Mouse (Mus musculus) forebrain, embryonic 11.5 days (tissue): ENCODE measurements around the gene Itpkb. TPM values are rescaled to one million over a fixed set of nuclear protein-coding genes. Genes with fewer than 3 reads are reported as not detected.
A peak's percentile ranks its signal among the peaks of the same experiment; 100 is the strongest.

Experiments used
- ATAC-seq: fragments of 200-750 bp; cut with Nextera tagmentation; replicated peaks from 2 replicates; pipeline ENCODE4 v1.8.0; 2017; ENCODE audit warnings: moderate TSS enrichment; ENCODE audit not compliant: low FRiP score
- DNase-seq: peaks from one replicate; pipeline ENCODE4 v3.0.0-alpha.2; 2017; ENCODE audit warnings: low spot score
- H3K27ac ChIP-seq: fragments of 300-500 bp; sonication (generic); 2 replicates; pipeline ENCODE4 v1.5.1; 2014; ENCODE audit warnings: low read depth, low read length
- H3K27me3 ChIP-seq: fragments of 300-500 bp; sonication (generic); 2 replicates; pipeline ENCODE4 v1.6.1; 2014; ENCODE audit warnings: mild to moderate bottlenecking, low read length, mixed read lengths; ENCODE audit not compliant: control insufficient read depth, insufficient read depth
- H3K36me3 ChIP-seq: fragments of 300-500 bp; sonication (generic); 2 replicates; pipeline ENCODE4 v1.6.1; 2014; ENCODE audit warnings: mild to moderate bottlenecking, low read length, moderate library complexity, mixed read lengths; ENCODE audit not compliant: control insufficient read depth, insufficient read depth
- H3K4me1 ChIP-seq: fragments of 300-500 bp; sonication (generic); replicated peaks from 2 replicates; pipeline ENCODE4 v1.6.1; 2014; ENCODE audit warnings: low read length, mixed read lengths; ENCODE audit not compliant: control insufficient read depth, insufficient read depth
- H3K4me2 ChIP-seq: fragments of 300-500 bp; sonication (generic); 2 replicates; pipeline ENCODE4 v1.6.1; 2014; ENCODE audit warnings: low read depth, mild to moderate bottlenecking, low read length, moderate library complexity, mixed read lengths; ENCODE audit not compliant: severe bottlenecking
- H3K4me3 ChIP-seq: fragments of 300-500 bp; sonication (generic); 2 replicates; pipeline ENCODE4 v1.5.1; 2014; ENCODE audit warnings: low read depth, low read length
- H3K9ac ChIP-seq: fragments of 300-500 bp; sonication (generic); 2 replicates; pipeline ENCODE4 v1.6.1; 2014; ENCODE audit warnings: low read length
- H3K9me3 ChIP-seq: fragments of 300-500 bp; sonication (generic); 2 replicates; pipeline ENCODE4 v1.6.1; 2016; ENCODE audit warnings: low read length, mixed read lengths; ENCODE audit not compliant: control insufficient read depth
- WGBS: fragments of 180-500 bp; shearing (Covaris S2); extraction: QIAGEN DNeasy Blood & Tissue Kit; methylation state at CpG from one replicate; pipeline ENCODE4 v1.1.7; 2014; 5-methylcytosine and 5-hydroxymethylcytosine counted together
- polyA plus RNA-seq: library from polyadenylated mRNA; unstranded; fragments of >200 nt; fragmentation: Nextera tagmentation; extraction: Ambion mirVana; gene quantifications from 2 replicates; pipeline ENCODE4 v1.2.1, GENCODE M21; 2014

Itpkb gene
- polyA plus RNA-seq, 1 experiment from 2014 or later, result 3.2 TPM

GRCm38 (mm10) chr1:180426405-180426804 lies 96.1 kb downstream of the Itpkb start:
- Histone ChIP-seq H3K27me3 (no peaks in the 10 kb centered on the region), H3K9ac (no peak overlapping the region), H3K4me3 (no peak overlapping the region), H3K27ac (no peak overlapping the region), H3K36me3 (no peaks in the 10 kb centered on the region), H3K4me1 (no peaks in the 10 kb centered on the region; the same call in 1 of the 2 replicates), H3K9me3 (no peaks in the 10 kb centered on the region), H3K4me2 (no peak overlapping the region)
- 86% methylated on average over 6 of the region's 6 CpGs for WGBS
- DNase-seq (no peak), ATAC-seq (no peak)

GRCm38 (mm10) chr1:180427685-180428084 lies 97.4 kb downstream of the Itpkb start:
- 65% methylated on average over 10 of the region's 10 CpGs for WGBS
- no peaks in the 10 kb centered on the region for H3K27me3 ChIP-seq
- H3K36me3 ChIP-seq, result no peaks in the 10 kb centered on the region
- H3K9ac ChIP-seq, result no peak overlapping the region
- ATAC-seq (no peak), DNase-seq (no peak)
- H3K4me1 ChIP-seq, result peaks cover 2% of the 10 kb centered on the region; the same call in 1 of the 2 replicates
- no peak overlapping the region for H3K4me2 ChIP-seq
- no peak overlapping the region for H3K4me3 ChIP-seq
- H3K27ac ChIP-seq, result no peak overlapping the region
- no peaks in the 10 kb centered on the region for H3K9me3 ChIP-seq

DNA sequence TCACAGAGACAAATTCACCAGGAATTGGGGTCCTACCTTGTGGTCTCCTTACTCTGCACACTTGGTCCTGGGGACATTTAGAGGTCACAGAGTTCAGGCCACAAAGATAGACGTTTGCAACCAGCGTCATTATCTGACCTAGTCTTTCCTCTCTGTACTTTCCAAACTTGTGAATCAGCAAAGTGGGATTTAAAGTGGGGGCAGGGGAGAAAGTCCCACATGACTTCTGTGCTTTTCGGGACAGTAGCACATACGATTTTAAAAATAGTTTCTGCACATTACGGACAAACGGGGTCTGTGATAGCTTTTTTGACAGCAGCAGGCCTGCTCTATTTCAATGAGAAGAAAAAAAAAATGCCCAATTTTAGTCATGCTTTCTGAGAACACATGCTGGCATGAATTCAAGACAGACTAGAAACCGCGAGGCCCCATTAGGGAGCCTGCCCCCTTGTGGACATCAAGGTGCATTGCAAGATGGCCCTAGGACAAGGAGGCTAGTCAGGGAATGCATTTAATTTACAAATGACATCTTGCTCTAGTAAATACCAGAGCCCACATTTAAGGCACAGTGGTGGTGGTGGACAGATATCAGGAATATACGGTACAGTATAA lies 97.9 kb downstream of the Itpkb start:
- no peak overlapping the region for H3K27ac ChIP-seq
- no peak overlapping the region for H3K4me2 ChIP-seq
- H3K27me3 ChIP-seq, result no peaks in the 10 kb centered on the region
- 38% methylated on average over 9 of the region's 9 CpGs for WGBS
- H3K9me3 ChIP-seq, result no peaks in the 10 kb centered on the region
- H3K9ac ChIP-seq, result no peak overlapping the region
- ATAC-seq (no peak), DNase-seq (no peak)
- H3K4me3 ChIP-seq, result no peak overlapping the region
- peaks cover 3% of the 10 kb centered on the region; the same call in 1 of the 2 replicates for H3K4me1 ChIP-seq
- H3K36me3 ChIP-seq, result no peaks in the 10 kb centered on the region

DNA sequence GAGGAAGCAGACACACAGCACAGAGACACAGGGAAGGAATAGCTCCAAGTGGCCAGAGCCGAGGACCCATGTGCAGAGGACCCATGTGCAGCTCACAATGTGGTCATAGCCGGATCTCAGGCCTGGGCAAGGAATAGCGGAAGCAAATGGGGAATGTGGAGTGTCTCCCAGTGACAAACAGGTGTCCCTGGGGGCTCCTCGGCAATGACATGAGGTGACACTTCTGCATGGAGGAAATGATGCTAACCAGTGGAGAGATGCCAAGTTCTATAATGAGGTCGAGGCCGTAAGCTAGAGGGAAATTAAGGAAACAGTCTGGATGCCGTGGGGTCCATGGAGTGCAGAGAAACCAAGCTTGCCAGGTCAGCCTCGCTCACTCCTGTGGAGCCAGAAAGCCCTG lies 98.6 kb downstream of the Itpkb start:
- Histone ChIP-seq H3K4me1 (peaks cover 9% of the 10 kb centered on the region; the same call in 1 of the 2 replicates), H3K27ac (no peak overlapping the region), H3K4me2 (no peak overlapping the region), H3K9ac (no peak overlapping the region; the same call in 1 of the 2 replicates), H3K4me3 (no peak overlapping the region), H3K36me3 (no peaks in the 10 kb centered on the region), H3K27me3 (no peaks in the 10 kb centered on the region), H3K9me3 (no peaks in the 10 kb centered on the region)
- DNase-seq, result no peak
- WGBS, result 89% methylated on average over 8 of the region's 8 CpGs
- no peak for ATAC-seq

GRCm38 (mm10) chr1:180429819-180430218 lies 99.5 kb downstream of the Itpkb start:
- no peaks in the 10 kb centered on the region for H3K9me3 ChIP-seq
- DNase-seq, result no peak
- no peak overlapping the region for H3K4me3 ChIP-seq
- no peak overlapping the region for H3K9ac ChIP-seq
- H3K4me1 ChIP-seq, result peaks cover 11% of the 10 kb centered on the region; the same call in 1 of the 2 replicates
- no peaks in the 10 kb centered on the region for H3K27me3 ChIP-seq
- no peak for ATAC-seq
- H3K27ac ChIP-seq, result no peak overlapping the region
- H3K4me2 ChIP-seq, result no peak overlapping the region
- no peaks in the 10 kb centered on the region for H3K36me3 ChIP-seq
- 77% methylated on average over 5 of the region's 5 CpGs for WGBS

DNA sequence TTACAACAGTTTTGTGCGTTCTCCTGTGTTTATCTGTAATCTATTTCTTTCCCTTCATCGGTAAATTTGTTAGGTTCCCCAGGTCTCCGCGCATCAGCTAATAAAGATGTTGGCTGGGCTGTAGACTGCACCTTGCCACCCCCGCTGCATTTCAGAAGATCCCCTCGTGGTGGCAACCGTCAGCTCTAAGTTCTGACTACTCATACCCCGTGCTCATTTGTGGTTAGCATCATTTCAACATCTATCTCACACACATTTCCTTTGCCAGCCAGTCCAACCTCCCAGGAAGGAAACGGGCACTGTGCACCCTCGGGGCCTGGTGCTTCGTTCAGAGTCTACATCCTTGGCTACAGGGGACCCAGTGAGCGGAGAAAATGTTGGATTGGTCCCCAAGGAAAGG lies 101.5 kb downstream of the Itpkb start:
- no peak for DNase-seq
- ATAC-seq, result no peak
- Histone ChIP-seq H3K27ac (no peak overlapping the region), H3K36me3 (no peaks in the 10 kb centered on the region), H3K4me1 (peaks cover 11% of the 10 kb centered on the region; the same call in 1 of the 2 replicates), H3K9ac (no peak overlapping the region), H3K27me3 (no peaks in the 10 kb centered on the region), H3K4me3 (no peak overlapping the region), H3K9me3 (no peaks in the 10 kb centered on the region), H3K4me2 (no peak overlapping the region)
- 73% methylated on average over 12 of the region's 12 CpGs for WGBS

DNA sequence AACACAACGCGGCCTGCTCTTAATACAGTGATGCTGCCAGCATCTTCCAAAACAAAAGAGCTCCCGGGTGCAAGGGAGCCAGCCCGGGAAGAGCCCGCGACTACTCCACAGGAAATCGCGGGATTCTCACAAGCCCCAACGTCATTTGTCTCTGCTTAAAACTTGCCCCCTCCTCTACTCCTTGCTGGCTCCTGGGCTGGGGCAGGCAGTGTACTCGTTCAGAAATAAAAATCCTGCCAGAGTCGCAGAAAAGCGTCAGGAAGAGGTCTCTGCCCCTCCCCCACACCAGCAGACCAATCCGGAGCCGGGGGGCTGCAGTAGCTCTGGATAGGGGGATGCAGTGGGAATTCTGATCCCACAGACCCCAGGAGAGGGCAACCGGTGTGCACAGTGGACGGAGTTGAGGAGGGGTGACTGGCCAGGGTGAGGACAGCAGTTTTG lies 102.8 kb downstream of the Itpkb start:
- peak overlapping the region; percentile 38 for H3K4me3 ChIP-seq
- WGBS, result 1% methylated on average over 16 of the region's 16 CpGs
- peaks cover 11% of the 10 kb centered on the region; the same call in 1 of the 2 replicates for H3K4me1 ChIP-seq
- H3K27ac ChIP-seq, result peak overlapping the region; percentile 46; the same call in 1 of the 2 replicates
- peak overlapping the region; percentile 66 for H3K4me2 ChIP-seq
- H3K9me3 ChIP-seq, result no peaks in the 10 kb centered on the region
- ATAC-seq (peak; percentile 70), DNase-seq (peak; percentile 75)
- H3K27me3 ChIP-seq, result no peaks in the 10 kb centered on the region
- H3K9ac ChIP-seq, result peak overlapping the region; percentile 74
- H3K36me3 ChIP-seq, result no peaks in the 10 kb centered on the region

DNA sequence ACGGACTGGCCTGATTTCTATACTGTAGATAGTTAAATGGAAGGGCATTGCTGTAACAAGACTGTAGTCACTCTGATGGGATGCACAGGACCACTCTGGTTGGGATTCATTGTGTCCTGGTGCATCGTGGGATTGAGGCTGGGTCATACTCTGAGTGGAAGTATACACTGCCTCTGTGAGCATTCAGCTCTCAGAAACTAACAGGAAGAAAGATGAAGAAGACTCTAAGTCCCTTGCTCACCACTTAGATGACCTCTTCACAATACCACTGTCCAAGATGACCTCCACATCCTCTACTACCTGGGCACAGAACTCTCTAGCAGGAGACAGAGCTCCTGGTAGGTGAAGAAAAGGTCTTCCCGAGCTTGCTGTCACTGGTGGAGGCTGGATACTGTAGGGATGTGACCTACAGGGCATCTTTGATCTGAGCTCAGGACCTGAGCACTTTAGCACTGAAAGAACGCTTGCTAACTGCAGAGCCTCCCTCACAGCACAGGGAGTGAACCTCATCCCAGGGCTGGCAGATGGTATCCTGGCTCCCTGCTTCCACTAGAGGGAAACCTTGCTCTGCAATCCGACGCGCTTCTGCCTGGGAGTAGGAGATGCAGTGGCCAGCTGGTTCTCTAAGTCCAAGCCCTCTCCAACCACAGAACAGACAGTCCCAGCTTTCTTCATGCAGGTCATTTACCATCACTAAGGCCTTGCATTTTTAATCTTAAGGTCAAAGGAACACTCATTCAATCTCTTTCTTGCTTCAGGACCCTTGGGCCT lies 103.7 kb downstream of the Itpkb start:
- Histone ChIP-seq H3K9ac (no peak overlapping the region), H3K4me3 (no peak overlapping the region), H3K27ac (no peak overlapping the region), H3K36me3 (no peaks in the 10 kb centered on the region), H3K9me3 (no peaks in the 10 kb centered on the region), H3K4me2 (no peak overlapping the region), H3K27me3 (no peaks in the 10 kb centered on the region), H3K4me1 (peaks cover 11% of the 10 kb centered on the region; the same call in 1 of the 2 replicates)
- ATAC-seq (peak; percentile 83), DNase-seq (peak; percentile 84)
- WGBS, result 19% methylated on average over 7 of the region's 7 CpGs
